Mouse (Mus musculus): ENCODE results near the gene Gm19668.
"Not testable (repeated sequence)": the region's sequence is repeated elsewhere in the genome, so short reads cannot be mapped to it uniquely, and the experiment has no call there.

DNA sequence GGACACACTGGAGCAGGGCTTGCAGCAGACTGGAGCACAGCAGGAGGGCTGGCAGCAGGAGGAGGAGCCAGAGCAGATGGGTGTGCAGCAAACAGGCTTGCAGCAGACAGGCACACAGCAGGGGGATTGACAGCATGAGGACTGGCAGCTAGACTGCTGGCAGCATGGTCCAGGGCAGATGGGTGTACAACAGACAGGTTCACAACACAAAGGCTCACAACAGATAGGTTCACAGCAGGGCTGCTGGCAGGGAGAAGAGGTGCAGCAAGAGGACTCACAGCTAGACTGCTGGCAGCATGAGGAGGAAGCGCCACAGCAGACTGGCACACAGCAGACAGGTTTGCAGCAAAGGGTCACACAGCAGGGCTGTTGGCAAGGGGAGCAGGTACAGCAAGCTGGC, 48.2 kb downstream of the Gm19668 start:
- not testable (repeated sequence) for TF ChIP-seq CTCF, EP300 (IDR thresholded peaks at IDR 0.05; ENCODE audit: low read depth)
